Mouse (Mus musculus) cerebellum, adult 2 months (tissue): Measurements from ENCODE around the gene Mid1. TPM values are rescaled to one million over a fixed set of nuclear protein-coding genes. Genes with fewer than 3 reads are reported as not detected.

Experiments
- DNase-seq, 2 experiments: peaks; one replicate each; pipeline ENCODE4 v3.0.0; 2021
- H3K27ac ChIP-seq: fragments of 200-500 bp; 2 replicates; pipeline ENCODE4 v1.5.1; 2012; ENCODE audit warnings: low read length, control low read depth, inconsistent platforms; ENCODE audit not compliant: insufficient read depth
- H3K27me3 ChIP-seq: fragments of 200-500 bp; 2 replicates; pipeline ENCODE4 v1.6.1; 2012; ENCODE audit warnings: inconsistent platforms, mild to moderate bottlenecking, low read length, moderate library complexity; ENCODE audit not compliant: control insufficient read depth, insufficient read depth
- H3K4me1 ChIP-seq: fragments of 200-500 bp; 2 replicates; pipeline ENCODE4 v1.6.1; 2011; ENCODE audit warnings: low read length; ENCODE audit not compliant: control insufficient read depth, insufficient read depth
- H3K4me3 ChIP-seq: fragments of 200-500 bp; replicated peaks from 2 replicates; pipeline ENCODE3; 2011; ENCODE audit warnings: mild to moderate bottlenecking, low read depth, low read length, control low read depth; ENCODE audit not compliant: insufficient read depth
- CTCF ChIP-seq: fragments of 200-500 bp; IDR thresholded peaks from 2 replicates; pipeline ENCODE4 v1.5.1; 2011; ENCODE audit warnings: low read depth, mild to moderate bottlenecking, control low read depth, low read length, moderate library complexity, borderline replicate concordance; ENCODE audit not compliant: insufficient read depth
- POLR2A ChIP-seq: fragments of 200-500 bp; IDR thresholded peaks from 2 replicates; pipeline ENCODE4 v1.6.1; 2011; ENCODE audit warnings: low read length, control low read depth, borderline replicate concordance; ENCODE audit not compliant: insufficient read depth
- WGBS: fragments of 180-500 bp; shearing (Covaris S2); methylation state at CpG from one replicate; pipeline ENCODE4 v1.1.7; 2018; 5-methylcytosine and 5-hydroxymethylcytosine counted together
- polyA plus RNA-seq: library from polyadenylated mRNA; depleted of rRNA; stranded (reverse); fragments of >200 nt; gene quantifications from 2 replicates; pipeline ENCODE4 v1.2.3, GENCODE M21; 2012; rRNA removed

Gene Mid1
- polyA plus RNA-seq: 4.1 and 134 TPM in 2 replicates

DNA sequence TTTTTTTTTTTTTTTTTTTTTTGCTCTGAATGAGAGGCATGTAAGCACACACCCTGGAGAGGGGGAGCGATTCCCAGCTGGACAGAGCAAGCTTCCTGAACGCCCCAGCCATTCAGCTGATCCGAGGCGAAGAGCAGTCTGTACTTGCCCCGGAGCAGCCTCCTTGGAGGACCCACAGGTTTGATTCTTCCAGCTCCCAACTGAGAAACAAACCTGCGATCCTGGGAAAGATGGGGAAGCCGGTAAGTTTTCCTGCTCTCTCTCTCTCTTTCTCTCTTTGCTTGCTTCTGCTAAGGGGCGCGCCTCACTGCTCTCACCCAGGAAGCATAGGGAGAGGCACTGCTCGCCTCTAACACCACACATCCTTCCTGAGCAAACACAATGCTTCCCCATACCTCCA, at the start of gene Mid1:
TSS of gene Mid1 (plus strand) at position 69 of the 400 bp plus-strand sequence.
- no peak within 1 kb of the TSS for H3K4me3 ChIP-seq
- H3K4me1 ChIP-seq: no peaks in the 10 kb centered on the region
- peak in 1 of 2 experiments; percentile 5 for DNase-seq
- no peaks in the 10 kb centered on the region for H3K27me3 ChIP-seq
- TF ChIP-seq POLR2A: no peak
- TF ChIP-seq CTCF: no peak
- 9% methylated on average over 10 of the region's 10 CpGs for WGBS
- no peak within 1 kb of the TSS for H3K27ac ChIP-seq

DNA sequence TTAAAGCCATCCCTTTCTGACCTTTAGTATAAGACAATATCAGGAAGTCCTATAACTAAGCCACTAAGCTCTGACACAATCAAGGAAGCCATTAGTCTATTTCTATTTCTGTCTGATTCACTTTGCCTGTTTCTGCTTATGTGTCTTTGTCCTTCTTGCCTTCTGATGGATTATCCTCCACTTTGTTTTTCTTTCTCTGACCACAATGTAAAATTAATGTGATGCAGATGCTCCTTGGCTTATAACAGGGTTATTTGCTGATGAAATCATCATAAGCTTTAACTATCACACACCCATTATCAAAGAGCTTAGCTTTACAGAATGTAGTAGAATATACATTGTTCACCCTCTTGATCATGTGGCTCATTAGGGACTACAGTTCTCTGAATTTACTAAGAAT, 11.9 kb upstream of the Mid1 start:
- Histone ChIP-seq H3K27ac (no peak overlapping the region), H3K4me1 (no peaks in the 10 kb centered on the region), H3K4me3 (no peak overlapping the region), H3K27me3 (no peaks in the 10 kb centered on the region)
- TF ChIP-seq POLR2A (no peak), CTCF (no peak)
- DNase-seq: no peak

- DNase-seq: no peak
- H3K4me1 ChIP-seq: no peaks in the 10 kb centered on the region
- no peaks in the 10 kb centered on the region for H3K27me3 ChIP-seq
- no peak overlapping the region for H3K27ac ChIP-seq
- H3K4me3 ChIP-seq: no peak overlapping the region
- TF ChIP-seq POLR2A (no peak), CTCF (no peak)
- 70% methylated on average over 4 of the region's 4 CpGs for WGBS
Measured at GRCm38 (mm10) chrX:169676313-169676712, 8.7 kb upstream of the Mid1 start.

- Histone ChIP-seq H3K4me3 (no peak overlapping the region), H3K27ac (no peak overlapping the region), H3K4me1 (no peaks in the 10 kb centered on the region), H3K27me3 (no peaks in the 10 kb centered on the region)
- TF ChIP-seq CTCF: no peak
- no peak for TF ChIP-seq POLR2A
- DNase-seq: no peak
- WGBS: 25% methylated on average over 8 of the region's 8 CpGs
Measured at GRCm38 (mm10) chrX:169685731-169686130, 732 bp downstream of the Mid1 start.

DNA sequence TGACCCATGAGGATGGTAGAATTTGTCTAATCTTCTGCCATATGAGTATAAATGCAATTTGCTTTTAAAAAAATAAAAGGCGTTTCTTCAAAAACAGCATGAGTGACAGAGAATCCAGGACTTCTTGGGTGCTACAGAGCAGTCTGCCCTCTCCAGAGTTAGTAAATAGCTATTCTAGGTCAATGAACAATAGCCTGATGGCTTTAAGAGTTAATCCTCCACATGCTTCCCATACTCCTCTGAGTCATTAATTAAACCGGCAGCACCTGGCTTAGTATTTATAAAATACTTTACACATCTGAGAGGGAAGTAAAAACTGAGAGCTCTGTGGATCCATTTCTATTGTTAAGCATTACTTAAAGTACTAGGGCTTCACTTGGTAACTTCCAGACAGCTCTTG, 6.2 kb downstream of the Mid1 start:
- DNase-seq: no peak
- 42% methylated on average over 2 of the region's 2 CpGs for WGBS
- H3K27me3 ChIP-seq: no peaks in the 10 kb centered on the region
- H3K27ac ChIP-seq: no peak overlapping the region
- H3K4me1 ChIP-seq: no peaks in the 10 kb centered on the region
- H3K4me3 ChIP-seq: no peak overlapping the region
- no peak for TF ChIP-seq CTCF

- Histone ChIP-seq H3K4me3 (no peak overlapping the region), H3K27ac (no peak overlapping the region), H3K27me3 (no peaks in the 10 kb centered on the region), H3K4me1 (no peaks in the 10 kb centered on the region)
- no peak for TF ChIP-seq CTCF
- no peak for TF ChIP-seq POLR2A
- no peak for DNase-seq
- 64% methylated on average over 2 of the region's 2 CpGs for WGBS
Measured at GRCm38 (mm10) chrX:169691675-169692074, 6.7 kb downstream of the Mid1 start.

DNA sequence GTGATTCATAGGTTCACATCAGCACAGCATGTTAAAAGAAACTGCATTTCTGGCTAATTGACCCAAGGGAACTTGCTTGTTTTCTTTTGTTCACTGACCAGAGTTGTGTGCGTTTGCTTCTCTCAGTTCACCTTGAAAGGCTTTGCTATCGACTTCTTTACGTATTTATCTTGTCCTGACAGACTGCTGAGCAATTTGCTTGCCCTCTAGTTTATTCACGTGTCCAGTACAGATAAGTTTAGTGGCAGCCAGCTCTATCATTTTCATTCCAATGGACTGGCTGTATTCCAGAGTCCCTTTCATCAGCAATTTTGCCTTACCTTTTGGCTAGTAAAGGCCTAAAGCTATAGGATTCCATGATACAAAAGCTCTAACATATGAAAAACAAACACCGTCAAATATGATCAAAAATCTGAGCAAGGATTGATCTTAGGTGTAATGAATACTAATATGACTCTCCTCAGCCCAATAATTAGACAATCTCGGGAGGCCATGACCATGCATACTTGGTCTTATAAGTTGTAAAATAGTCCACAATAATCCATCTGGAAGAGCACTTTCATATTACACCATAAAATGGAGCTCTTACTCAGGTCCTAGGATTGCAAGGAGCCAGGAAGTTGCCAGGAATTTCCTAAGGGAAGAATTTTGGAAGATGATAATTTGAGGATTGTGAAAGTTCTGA, 7.4 kb downstream of the Mid1 start:
- WGBS: 55% methylated on average over 6 of the region's 6 CpGs
- TF ChIP-seq CTCF (no peak), POLR2A (no peak)
- Histone ChIP-seq H3K4me3 (no peak overlapping the region), H3K4me1 (no peaks in the 10 kb centered on the region), H3K27me3 (no peaks in the 10 kb centered on the region), H3K27ac (no peak overlapping the region)
- DNase-seq: no peak

GRCm38 (mm10) chrX:169704016-169704602, 19.1 kb downstream of the Mid1 start:
- no peak overlapping the region for H3K27ac ChIP-seq
- no peaks in the 10 kb centered on the region for H3K4me1 ChIP-seq
- TF ChIP-seq POLR2A: no peak
- WGBS: 64% methylated on average over 2 of the region's 2 CpGs
- DNase-seq: no peak
- no peaks in the 10 kb centered on the region for H3K27me3 ChIP-seq
- H3K4me3 ChIP-seq: no peak overlapping the region
